Mouse (Mus musculus): ENCODE measurements around the gene Adcy3. TPM values are rescaled to one million over a fixed set of nuclear protein-coding genes. Genes with fewer than 3 reads are reported as not detected.

Gene Adcy3
- total and polyA plus RNA-seq, 2 experiments: 0.65 to 0.80 TPM

- Histone ChIP-seq H3K4me3 (ENCODE audit: insufficient read depth, low read depth, low read length) (no peak overlapping the region), H3K4me1 (ENCODE audit: control insufficient read depth, insufficient read depth, low read length) (0 out of 2 replicates have a peak, but pooled peaks cover 3% of the 10 kb centered on the region), H3K9ac (ENCODE audit: low read depth, low read length) (no peak overlapping the region), H3K27me3 (ENCODE audit: control insufficient read depth, insufficient read depth, low read length) (no peaks in the 10 kb centered on the region), H3K79me2 (ENCODE audit: control insufficient read depth, insufficient read depth, low read length) (no peaks in the 10 kb centered on the region), H3K27ac (replicated peaks; ENCODE audit: insufficient read depth, low read depth, low read length) (no peak overlapping the region), H3K36me3 (ENCODE audit: control insufficient read depth, insufficient read depth, low read length) (no peaks in the 10 kb centered on the region)
- DNase-seq (ENCODE audit: extremely low read depth, low read depth, low spot score): no peak
- TF ChIP-seq CTCF (IDR thresholded peaks at IDR 0.05; ENCODE audit: low read depth, low read length) (no peak), POLR2A (IDR thresholded peaks at IDR 0.05; ENCODE audit: extremely low read depth, insufficient read depth, low read length) (no peak)
- 84% methylated on average over 3 of the region's 3 CpGs for WGBS
Measured at GRCm38 (mm10) chr12:4158179-4158578, 25.3 kb downstream of the Adcy3 start.

- WGBS: 59% methylated on average over 7 of the region's 7 CpGs
- no peak overlapping the region for H3K27ac ChIP-seq (replicated peaks; ENCODE audit: insufficient read depth, low read depth, low read length)
- DNase-seq (ENCODE audit: extremely low read depth, low read depth, low spot score): peak; percentile 78
Measured at GRCm38 (mm10) chr12:4158868-4159632, 26.1 kb downstream of the Adcy3 start.

GRCm38 (mm10) chr12:4160322-4160721 lies 27.4 kb downstream of the Adcy3 start:
- 82% methylated on average over 7 of the region's 7 CpGs for WGBS
- no peaks in the 10 kb centered on the region for H3K36me3 ChIP-seq (ENCODE audit: control insufficient read depth, insufficient read depth, low read length)
- no peak for TF ChIP-seq POLR2A (IDR thresholded peaks at IDR 0.05; ENCODE audit: extremely low read depth, insufficient read depth, low read length)
- TF ChIP-seq CTCF (IDR thresholded peaks at IDR 0.05; ENCODE audit: low read depth, low read length): peak; percentile 18; the same call in 1 of the 2 replicates
- H3K4me1 ChIP-seq (ENCODE audit: control insufficient read depth, insufficient read depth, low read length): 0 out of 2 replicates have a peak, but pooled peaks cover 3% of the 10 kb centered on the region
- H3K9ac ChIP-seq (ENCODE audit: low read depth, low read length): no peak overlapping the region
- H3K79me2 ChIP-seq (ENCODE audit: control insufficient read depth, insufficient read depth, low read length): no peaks in the 10 kb centered on the region
- no peak overlapping the region for H3K27ac ChIP-seq (replicated peaks; ENCODE audit: insufficient read depth, low read depth, low read length)
- no peaks in the 10 kb centered on the region for H3K27me3 ChIP-seq (ENCODE audit: control insufficient read depth, insufficient read depth, low read length)
- no peak for DNase-seq (ENCODE audit: extremely low read depth, low read depth, low spot score)
- no peak overlapping the region for H3K4me3 ChIP-seq (ENCODE audit: insufficient read depth, low read depth, low read length)

More at GRCm38 (mm10) chr12:4158868-4159632, 26.1 kb downstream of the Adcy3 start:
- H3K27me3 ChIP-seq (ENCODE audit: control insufficient read depth, insufficient read depth, low read length): no peaks in the 10 kb centered on the region
- H3K4me3 ChIP-seq (ENCODE audit: insufficient read depth, low read depth, low read length): no peak overlapping the region
- no peak overlapping the region for H3K9ac ChIP-seq (ENCODE audit: low read depth, low read length)
- H3K79me2 ChIP-seq (ENCODE audit: control insufficient read depth, insufficient read depth, low read length): no peaks in the 10 kb centered on the region
- TF ChIP-seq POLR2A (IDR thresholded peaks at IDR 0.05; ENCODE audit: extremely low read depth, insufficient read depth, low read length) (no peak), CTCF (IDR thresholded peaks at IDR 0.05; ENCODE audit: low read depth, low read length) (no peak)
- H3K4me1 ChIP-seq (ENCODE audit: control insufficient read depth, insufficient read depth, low read length): 0 out of 2 replicates have a peak, but pooled peaks cover 3% of the 10 kb centered on the region
- no peaks in the 10 kb centered on the region for H3K36me3 ChIP-seq (ENCODE audit: control insufficient read depth, insufficient read depth, low read length)

- Histone ChIP-seq H3K9ac (ENCODE audit: low read depth, low read length) (no peak overlapping the region), H3K27ac (replicated peaks; ENCODE audit: insufficient read depth, low read depth, low read length) (no peak overlapping the region), H3K4me1 (ENCODE audit: control insufficient read depth, insufficient read depth, low read length) (0 out of 2 replicates have a peak, but pooled peaks cover 3% of the 10 kb centered on the region), H3K36me3 (ENCODE audit: control insufficient read depth, insufficient read depth, low read length) (no peaks in the 10 kb centered on the region), H3K27me3 (ENCODE audit: control insufficient read depth, insufficient read depth, low read length) (no peaks in the 10 kb centered on the region), H3K4me3 (ENCODE audit: insufficient read depth, low read depth, low read length) (no peak overlapping the region), H3K79me2 (ENCODE audit: control insufficient read depth, insufficient read depth, low read length) (no peaks in the 10 kb centered on the region)
- no peak for TF ChIP-seq CTCF (IDR thresholded peaks at IDR 0.05; ENCODE audit: low read depth, low read length)
- no peak for TF ChIP-seq POLR2A (IDR thresholded peaks at IDR 0.05; ENCODE audit: extremely low read depth, insufficient read depth, low read length)
- 23% methylated on average over 2 of the region's 2 CpGs for WGBS
- no peak for DNase-seq (ENCODE audit: extremely low read depth, low read depth, low spot score)
Measured at GRCm38 (mm10) chr12:4162886-4163285, 30.0 kb downstream of the Adcy3 start.

- Histone ChIP-seq H3K79me2 (ENCODE audit: control insufficient read depth, insufficient read depth, low read length) (no peaks in the 10 kb centered on the region), H3K4me3 (ENCODE audit: insufficient read depth, low read depth, low read length) (no peak overlapping the region), H3K9ac (ENCODE audit: low read depth, low read length) (no peak overlapping the region), H3K4me1 (ENCODE audit: control insufficient read depth, insufficient read depth, low read length) (no peaks in the 10 kb centered on the region), H3K27me3 (ENCODE audit: control insufficient read depth, insufficient read depth, low read length) (no peaks in the 10 kb centered on the region), H3K27ac (replicated peaks; ENCODE audit: insufficient read depth, low read depth, low read length) (no peak overlapping the region), H3K36me3 (ENCODE audit: control insufficient read depth, insufficient read depth, low read length) (no peaks in the 10 kb centered on the region)
- no peak for DNase-seq (ENCODE audit: extremely low read depth, low read depth, low spot score)
- 67% methylated on average over 3 of the region's 3 CpGs for WGBS
- TF ChIP-seq POLR2A (IDR thresholded peaks at IDR 0.05; ENCODE audit: extremely low read depth, insufficient read depth, low read length): no peak
- TF ChIP-seq CTCF (IDR thresholded peaks at IDR 0.05; ENCODE audit: low read depth, low read length): no peak
Measured at GRCm38 (mm10) chr12:4166970-4167369, 34.1 kb downstream of the Adcy3 start.

- TF ChIP-seq POLR2A (IDR thresholded peaks at IDR 0.05; ENCODE audit: extremely low read depth, insufficient read depth, low read length) (no peak), CTCF (IDR thresholded peaks at IDR 0.05; ENCODE audit: low read depth, low read length) (no peak)
- 100% methylated on average over 1 of the region's 1 CpGs for WGBS
- no peaks in the 10 kb centered on the region for H3K36me3 ChIP-seq (ENCODE audit: control insufficient read depth, insufficient read depth, low read length)
- DNase-seq (ENCODE audit: extremely low read depth, low read depth, low spot score): no peak
- H3K9ac ChIP-seq (ENCODE audit: low read depth, low read length): no peak overlapping the region
- no peaks in the 10 kb centered on the region for H3K79me2 ChIP-seq (ENCODE audit: control insufficient read depth, insufficient read depth, low read length)
- H3K4me3 ChIP-seq (ENCODE audit: insufficient read depth, low read depth, low read length): no peak overlapping the region
- no peaks in the 10 kb centered on the region for H3K4me1 ChIP-seq (ENCODE audit: control insufficient read depth, insufficient read depth, low read length)
- H3K27me3 ChIP-seq (ENCODE audit: control insufficient read depth, insufficient read depth, low read length): no peaks in the 10 kb centered on the region
- H3K27ac ChIP-seq (replicated peaks; ENCODE audit: insufficient read depth, low read depth, low read length): no peak overlapping the region
Measured at GRCm38 (mm10) chr12:4169058-4169457, 36.2 kb downstream of the Adcy3 start.

All from liver, adult 2 months (tissue).